Mouse (Mus musculus) MEL (cell line): ENCODE measurements around the gene Gm6401. TPM values are rescaled to one million over a fixed set of nuclear protein-coding genes. Genes with fewer than 3 reads are reported as not detected.
"Not testable (repeated sequence)": the region's sequence is repeated elsewhere in the genome, so short reads cannot be mapped to it uniquely, and the experiment has no call there.

ENCODE experiments used
- DNase-seq: peaks from one replicate; pipeline ENCODE4 v3.0.0; 2011; ENCODE audit warnings: low read depth, low spot score
- H3K27ac ChIP-seq: 2 replicates; pipeline ENCODE4 v1.5.1; 2012; ENCODE audit warnings: low read depth, mild to moderate bottlenecking, control low read depth, low read length, moderate library complexity; ENCODE audit not compliant: control insufficient read depth
- H3K27me3 ChIP-seq, 2 experiments: fragments of 150-350 bp in 1 of 2; sonication (generic) in 1 of 2; 2 replicates each; pipeline ENCODE4 v1.6.1; 2012; ENCODE audit warnings: low read length in 2 of 2, mild to moderate bottlenecking in 2 of 2, improper control_type of control experiment in 1 of 2, moderate library complexity in 1 of 2; ENCODE audit not compliant: insufficient read depth in 2 of 2, control insufficient read depth in 1 of 2
- H3K36me3 ChIP-seq, 2 experiments: 2 replicates each; pipeline ENCODE4 v1.6.1; 2012 to 2014; ENCODE audit warnings: low read length in 2 of 2, improper control_type of control experiment in 1 of 2, inconsistent platforms in 1 of 2, mild to moderate bottlenecking in 1 of 2; ENCODE audit not compliant: insufficient read depth in 2 of 2, control insufficient read depth in 1 of 2
- H3K4me1 ChIP-seq, 2 experiments: fragments of 150-350 bp in 1 of 2; sonication (generic) in 1 of 2; 2 replicates each; pipeline ENCODE4 v1.6.1; 2012; ENCODE audit warnings: low read length in 2 of 2, improper control_type of control experiment in 1 of 2, mild to moderate bottlenecking in 1 of 2; ENCODE audit not compliant: insufficient read depth in 2 of 2, control insufficient read depth in 1 of 2
- H3K4me3 ChIP-seq, 2 experiments: fragments of 150-350 bp in 1 of 2; sonication (generic) in 1 of 2; 2 replicates each; pipeline ENCODE4 v1.5.1; 2012; ENCODE audit warnings: low read depth in 2 of 2, low read length in 2 of 2, mild to moderate bottlenecking in 2 of 2, moderate library complexity in 2 of 2, control low read depth in 1 of 2, improper control_type of control experiment in 1 of 2; ENCODE audit not compliant: control insufficient read depth in 1 of 2, insufficient read depth in 1 of 2
- H3K79me2 ChIP-seq: 2 replicates; pipeline ENCODE4 v1.6.1; 2012; ENCODE audit warnings: mild to moderate bottlenecking, low read length, moderate library complexity; ENCODE audit not compliant: control insufficient read depth, poor library complexity, insufficient read depth
- H3K9ac ChIP-seq: 2 replicates; pipeline ENCODE4 v1.6.1; 2012; ENCODE audit warnings: low read depth, mild to moderate bottlenecking, control low read depth, low read length, moderate library complexity; ENCODE audit not compliant: control insufficient read depth, poor library complexity, severe bottlenecking
- H3K9me3 ChIP-seq: fragments of 150-350 bp; sonication (generic); replicated peaks from 2 replicates; pipeline ENCODE4 v1.6.1; 2012; ENCODE audit warnings: mild to moderate bottlenecking, low read length, improper control_type of control experiment, moderate library complexity; ENCODE audit not compliant: insufficient read depth
- polyA plus RNA-seq, 2 experiments: library from polyadenylated mRNA; stranded (reverse) in 1 of 2; unstranded in 1 of 2; fragments of >175 nt in 1 of 2; fragments of >200 nt in 1 of 2; gene quantifications; 2 replicates each; pipeline versions ENCODE4 v1.2.1 to v1.2.4; 2012; ENCODE audit warnings: low replicate concordance in 2 of 2, low read depth in 1 of 2; ENCODE audit not compliant: insufficient read length in 2 of 2, insufficient read depth in 1 of 2, missing spikeins in 1 of 2
- total RNA-seq: library from RNA; depleted of rRNA; stranded (reverse); fragments of 300-350 nt; gene quantifications from 2 replicates; pipeline ENCODE4 v1.2.3, GENCODE M21; 2012; rRNA removed

Gm6401 gene
- total RNA-seq: not detected in 2 replicates
- not detected for polyA plus RNA-seq

DNA sequence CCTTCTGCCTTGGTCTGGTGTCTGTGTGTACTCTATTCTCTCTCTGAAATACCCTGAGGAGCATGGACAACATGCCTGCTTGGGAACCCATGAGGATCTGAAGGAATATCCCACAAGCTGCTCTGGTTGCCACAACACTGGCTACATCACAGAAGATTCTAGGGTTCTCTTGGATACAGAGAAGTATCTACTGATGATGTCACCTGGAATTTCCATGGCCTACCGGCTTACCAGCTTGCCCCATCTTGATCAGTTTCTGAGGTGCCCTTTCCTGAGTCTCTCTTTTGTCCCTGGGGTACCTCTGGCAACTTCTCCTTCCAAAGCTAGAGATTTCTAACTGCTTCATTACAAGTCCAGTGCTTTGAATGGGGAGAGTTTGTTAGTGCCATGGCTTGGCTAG, at the start of gene Gm6401:
Gm6401 (minus strand) TSS at position 101 of the 400 bp plus-strand sequence.
- not testable (repeated sequence) for H3K79me2 ChIP-seq, H3K36me3 ChIP-seq, H3K9me3 ChIP-seq, H3K27ac ChIP-seq, H3K4me1 ChIP-seq, H3K27me3 ChIP-seq, H3K4me3 ChIP-seq, H3K9ac ChIP-seq, DNase-seq

DNA sequence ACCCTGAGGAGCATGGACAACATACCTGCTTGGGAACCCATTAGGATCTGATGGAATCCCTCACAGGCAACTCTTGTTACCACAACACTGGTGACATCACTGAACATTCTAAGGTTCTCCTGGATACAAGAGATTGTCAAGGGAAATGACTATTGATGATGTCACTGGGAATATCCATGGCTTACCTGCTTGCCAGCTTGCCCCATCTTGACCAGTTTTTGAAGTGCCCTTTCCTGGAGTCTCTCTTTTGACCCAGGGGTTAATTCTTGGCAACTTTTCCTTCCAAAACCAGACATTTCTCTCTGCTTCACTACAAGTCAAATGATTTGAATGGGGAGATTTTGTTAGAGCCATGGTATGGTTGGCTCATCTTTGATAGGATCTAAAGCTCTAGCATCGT, 15.5 kb upstream of the Gm6401 start, which contains the start of gene Gm3543:
Gm3543 (minus strand) TSS at position 101 of the 400 bp plus-strand sequence.
- not testable (repeated sequence) for H3K36me3 ChIP-seq, DNase-seq, H3K4me1 ChIP-seq, H3K79me2 ChIP-seq, H3K27ac ChIP-seq, H3K9ac ChIP-seq, H3K4me3 ChIP-seq, H3K27me3 ChIP-seq, H3K9me3 ChIP-seq

DNA sequence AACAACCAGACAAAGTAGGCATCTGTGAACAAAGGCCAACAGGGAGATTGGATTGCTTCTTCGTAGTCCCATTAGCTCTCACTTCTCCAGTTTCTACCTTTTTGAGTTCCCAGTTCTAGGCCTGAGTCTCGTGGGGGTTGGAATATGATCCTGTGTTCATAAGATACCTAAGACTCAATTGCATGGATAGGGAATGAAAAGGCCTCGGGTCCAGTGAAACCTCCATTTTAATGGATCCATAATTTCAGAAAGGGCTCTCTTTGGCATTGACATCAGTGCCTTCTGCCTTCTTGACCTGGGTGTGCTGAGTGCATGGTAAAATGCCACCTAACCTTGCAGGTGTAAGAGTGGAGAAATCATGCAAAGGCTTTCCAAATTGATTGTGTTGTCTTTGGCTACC, 869 bp upstream of the Gm6401 start:
- not testable (repeated sequence) for H3K9ac ChIP-seq, H3K27me3 ChIP-seq, DNase-seq, H3K4me1 ChIP-seq, H3K27ac ChIP-seq, H3K79me2 ChIP-seq, H3K36me3 ChIP-seq, H3K9me3 ChIP-seq, H3K4me3 ChIP-seq

DNA sequence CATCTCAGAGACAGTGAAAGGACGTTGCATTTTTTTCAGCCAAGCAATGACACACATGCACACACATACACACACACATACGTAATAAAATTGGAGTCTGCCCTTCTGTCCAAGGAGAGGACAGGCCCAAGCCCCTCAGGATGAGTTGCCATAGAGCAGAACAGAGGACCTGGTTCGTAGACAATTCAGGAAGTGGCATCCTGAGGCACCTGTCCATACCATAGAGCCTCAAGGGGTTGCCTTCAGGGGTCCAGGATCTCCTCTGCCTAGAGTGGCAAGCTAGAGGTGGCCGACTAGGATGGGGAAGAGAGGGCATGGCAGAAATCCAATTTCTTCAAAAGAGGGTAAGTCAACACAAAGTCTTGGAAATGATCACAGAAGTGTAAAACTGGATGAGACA, 3.6 kb downstream of the Gm6401 start:
- H3K79me2 ChIP-seq, H3K27me3 ChIP-seq, H3K9me3 ChIP-seq, H3K4me1 ChIP-seq, H3K27ac ChIP-seq, H3K9ac ChIP-seq, H3K36me3 ChIP-seq, DNase-seq, H3K4me3 ChIP-seq: not testable (repeated sequence)

DNA sequence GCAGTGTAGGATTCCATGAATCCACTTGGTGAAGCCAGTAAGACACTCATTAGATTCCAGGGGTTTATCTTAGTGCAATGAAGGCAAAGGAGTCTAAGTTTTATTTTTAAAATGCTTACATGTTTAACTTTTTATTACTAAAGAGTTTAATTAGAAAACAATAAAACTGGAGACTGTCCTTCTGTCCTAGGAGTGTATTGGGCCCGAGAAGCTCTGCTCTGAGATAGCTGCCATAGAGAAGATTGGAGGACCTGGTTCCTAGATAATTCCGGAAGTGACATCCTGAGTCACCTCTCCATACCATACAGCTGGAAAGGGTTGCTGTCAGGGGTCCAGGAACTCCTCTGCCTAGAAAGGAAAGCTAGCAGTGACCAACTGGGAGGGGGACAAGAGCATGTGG, 24.0 kb downstream of the Gm6401 start, which contains the start of gene 1700024B05Rik:
1700024B05Rik (plus strand) TSS at position 301 of the 400 bp plus-strand sequence.
- not testable (repeated sequence) for H3K9ac ChIP-seq, H3K27me3 ChIP-seq, DNase-seq, H3K79me2 ChIP-seq, H3K27ac ChIP-seq, H3K9me3 ChIP-seq, H3K4me3 ChIP-seq, H3K36me3 ChIP-seq, H3K4me1 ChIP-seq

DNA sequence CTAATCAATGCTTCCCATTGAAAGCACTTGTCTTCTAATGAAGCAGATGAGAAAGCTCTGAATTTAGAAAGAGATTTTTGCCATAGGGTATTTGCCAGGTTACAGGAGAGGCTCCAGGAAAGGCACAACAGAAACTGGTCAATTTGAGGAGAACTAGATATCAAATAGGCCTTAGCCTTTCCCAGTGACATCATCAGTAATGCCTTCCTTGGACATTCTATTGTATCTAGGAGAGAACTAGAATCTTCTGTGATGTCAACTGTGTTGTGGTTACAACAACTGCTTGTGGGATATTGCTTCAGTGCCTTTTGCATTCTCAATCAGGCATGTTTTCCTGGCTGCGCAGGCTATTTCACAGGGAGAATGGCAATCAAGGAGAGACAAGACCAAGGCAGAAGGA, 43.1 kb downstream of the Gm6401 start, which contains the start of gene 1700049E17Rik1:
1700049E17Rik1 (plus strand) TSS at position 301 of the 400 bp plus-strand sequence.
- H3K9me3 ChIP-seq, H3K4me3 ChIP-seq, DNase-seq, H3K4me1 ChIP-seq, H3K27me3 ChIP-seq, H3K9ac ChIP-seq, H3K36me3 ChIP-seq, H3K79me2 ChIP-seq, H3K27ac ChIP-seq: not testable (repeated sequence)
